20 mouse cellular contexts compared by ENCODE assay signal in the genomic region with DNA sequence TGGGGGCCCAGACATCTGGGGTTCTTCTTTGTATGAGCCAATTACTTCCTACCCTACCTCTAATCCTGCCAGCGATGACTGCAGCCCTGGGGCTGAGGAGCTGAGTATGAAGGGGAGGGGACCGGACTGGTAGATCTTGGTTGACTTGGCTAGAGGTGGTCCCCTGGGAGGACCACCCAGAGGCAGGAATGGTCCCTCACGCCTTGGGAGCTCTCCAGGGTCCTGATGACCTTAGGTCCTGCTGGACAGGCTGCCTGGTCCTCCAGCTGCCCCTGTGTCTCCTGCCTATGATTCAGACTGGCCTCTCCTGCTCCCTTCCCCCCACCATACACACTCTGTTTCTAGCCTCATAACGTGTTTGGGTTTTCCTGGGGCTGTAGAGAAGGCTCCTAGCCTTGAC. TPM values are rescaled to one million over a fixed set of nuclear protein-coding genes. Genes with fewer than 3 reads are reported as not detected.
DNase-seq lines count a peak whose midpoint lies in the region; ATAC-seq and TF ChIP-seq lines count a peak whose summit lies in the region.
"Had no signal": no experiment of that assay in that cellular context is flagged by ENCODE, and none has a peak within 500 bp of the region (broad histone marks: within the 10 kb centered on the region; RNA-seq: fewer than 3 reads in every experiment).

No protein-coding gene starts in this region.

- TF ChIP-seq EP300 in stomach, postnatal 0 days (optimal IDR thresholded peaks at IDR 0.05): no peak

- no peak overlapping the region for H3K9ac ChIP-seq in midbrain, embryonic 11.5 days (ENCODE audit: low read length)
- H3K9ac ChIP-seq in stomach, postnatal 0 days (ENCODE audit: low read length): no peak overlapping the region
- no peak overlapping the region for H3K9ac ChIP-seq in intestine, embryonic 16.5 days (ENCODE audit: low read depth, low read length)
- H3K9ac ChIP-seq: forebrain, embryonic 13.5 days; hindbrain, embryonic 14.5 days; limb, embryonic 15.5 days had no signal

- H3K27me3 ChIP-seq in heart, embryonic 10.5 days (ENCODE audit: insufficient read depth, poor library complexity, severe bottlenecking): peaks cover 8% of the 10 kb centered on the region; the same call in 1 of the 2 replicates
- no peaks in the 10 kb centered on the region for H3K27me3 ChIP-seq in midbrain, embryonic 11.5 days (ENCODE audit: control insufficient read depth, insufficient read depth, low read length)
- no peaks in the 10 kb centered on the region for H3K27me3 ChIP-seq in midbrain, embryonic 10.5 days (ENCODE audit: low read depth, poor library complexity, severe bottlenecking)
- H3K27me3 ChIP-seq in stomach, postnatal 0 days (ENCODE audit: control insufficient read depth, insufficient read depth, low read length): no peaks in the 10 kb centered on the region
- no peaks in the 10 kb centered on the region for H3K27me3 ChIP-seq in intestine, embryonic 16.5 days (replicated peaks; ENCODE audit: control insufficient read depth, insufficient read depth, low read length)
- H3K27me3 ChIP-seq: forebrain, embryonic 13.5 days; limb, embryonic 15.5 days had no signal

- H3K4me2 ChIP-seq in midbrain, embryonic 11.5 days: no peak overlapping the region
- H3K4me2 ChIP-seq in stomach, postnatal 0 days (replicated peaks; ENCODE audit: low read depth): no peak overlapping the region
- H3K4me2 ChIP-seq in intestine, embryonic 16.5 days (ENCODE audit: low read depth, low read length): no peak overlapping the region
- H3K4me2 ChIP-seq: forebrain, embryonic 13.5 days; heart, embryonic 11.5 days; hindbrain, embryonic 14.5 days; limb, embryonic 15.5 days had no signal

- no peaks in the 10 kb centered on the region for H3K4me1 ChIP-seq in heart, embryonic 10.5 days
- H3K4me1 ChIP-seq in midbrain, embryonic 11.5 days (ENCODE audit: control insufficient read depth, insufficient read depth, low read length): no peaks in the 10 kb centered on the region
- no peaks in the 10 kb centered on the region for H3K4me1 ChIP-seq in midbrain, embryonic 10.5 days
- no peaks in the 10 kb centered on the region for H3K4me1 ChIP-seq in stomach, postnatal 0 days (replicated peaks; ENCODE audit: control insufficient read depth, insufficient read depth)
- H3K4me1 ChIP-seq in intestine, embryonic 16.5 days (ENCODE audit: control insufficient read depth, insufficient read depth, low read length): no peaks in the 10 kb centered on the region
- H3K4me1 ChIP-seq: forebrain, embryonic 13.5 days had no signal

- TF ChIP-seq CTCF in stomach, postnatal 0 days (IDR thresholded peaks at IDR 0.05; ENCODE audit: low read depth): 0 out of 2 replicates have a peak, but pooled peaks have one; percentile 7

- no peak overlapping the region for H3K27ac ChIP-seq in heart, embryonic 10.5 days
- no peak overlapping the region for H3K27ac ChIP-seq in midbrain, embryonic 11.5 days (ENCODE audit: low read depth, low read length)
- H3K27ac ChIP-seq in midbrain, embryonic 10.5 days (replicated peaks): no peak overlapping the region
- H3K27ac ChIP-seq in stomach, postnatal 0 days (replicated peaks): no peak overlapping the region
- no peak overlapping the region for H3K27ac ChIP-seq in intestine, embryonic 16.5 days (ENCODE audit: low read length)
- H3K27ac ChIP-seq: forebrain, embryonic 13.5 days; hindbrain, embryonic 14.5 days; limb, embryonic 15.5 days had no signal

- peaks cover 17% of the 10 kb centered on the region; the same call in 1 of the 2 replicates for H3K36me3 ChIP-seq in heart, embryonic 10.5 days
- H3K36me3 ChIP-seq in midbrain, embryonic 11.5 days (ENCODE audit: control insufficient read depth, insufficient read depth, low read length): no peaks in the 10 kb centered on the region
- H3K36me3 ChIP-seq in midbrain, embryonic 10.5 days: peaks cover 32% of the 10 kb centered on the region
- 0 out of 2 replicates have a peak, but pooled peaks cover 3% of the 10 kb centered on the region for H3K36me3 ChIP-seq in stomach, postnatal 0 days (ENCODE audit: control insufficient read depth, insufficient read depth, low read length)
- peaks cover 4% of the 10 kb centered on the region for H3K36me3 ChIP-seq in intestine, embryonic 16.5 days (ENCODE audit: control insufficient read depth, insufficient read depth, low read length)

- no peaks in the 10 kb centered on the region for H3K9me3 ChIP-seq in heart, embryonic 10.5 days
- H3K9me3 ChIP-seq in midbrain, embryonic 11.5 days (ENCODE audit: control insufficient read depth, low read length): no peaks in the 10 kb centered on the region
- H3K9me3 ChIP-seq in midbrain, embryonic 10.5 days (replicated peaks): peaks cover 7% of the 10 kb centered on the region; the same call in 1 of the 2 replicates
- no peaks in the 10 kb centered on the region for H3K9me3 ChIP-seq in stomach, postnatal 0 days (ENCODE audit: control insufficient read depth, low read length)
- no peaks in the 10 kb centered on the region for H3K9me3 ChIP-seq in intestine, embryonic 16.5 days (ENCODE audit: control insufficient read depth, low read length)
- H3K9me3 ChIP-seq: forebrain, embryonic 13.5 days; limb, embryonic 15.5 days had no signal

- ATAC-seq in midbrain, embryonic 11.5 days (ENCODE audit: low FRiP score): no peak
- ATAC-seq in granulocyte monocyte progenitor cell, adult 5-6 weeks (replicated peaks; ENCODE audit: poor library complexity, severe bottlenecking): peak; percentile 17; the same call in 1 of the 2 replicates
- ATAC-seq in stomach, postnatal 0 days (ENCODE audit: low FRiP score, low TSS enrichment): no peak
- ATAC-seq in intestine, embryonic 16.5 days: no peak
- ATAC-seq: forebrain, embryonic 13.5 days; midbrain, embryonic 16.5 days had no signal

- DNase-seq in heart, embryonic 10.5 days (ENCODE audit: low spot score): peak; percentile 84
- DNase-seq in heart, postnatal 25 days (ENCODE audit: low spot score): no peak
- DNase-seq in midbrain, embryonic 11.5 days (ENCODE audit: low spot score, missing footprints): peak; percentile 53
- DNase-seq in midbrain, embryonic 10.5 days (ENCODE audit: low spot score): no peak
- DNase-seq in stomach, postnatal 0 days (ENCODE audit: low spot score): no peak
- no peak for DNase-seq in spleen, adult 12 weeks (ENCODE audit: low spot score)
- DNase-seq: adrenal gland, adult 2 months; cerebellum, postnatal 10 days; gastrocnemius, postnatal 25 days; lung, postnatal 10 days; thymus, postnatal 36 days had no signal

- H3K4me3 ChIP-seq in heart, embryonic 10.5 days: no peak overlapping the region
- no peak overlapping the region for H3K4me3 ChIP-seq in midbrain, embryonic 11.5 days (ENCODE audit: low read depth, low read length)
- no peak overlapping the region for H3K4me3 ChIP-seq in midbrain, embryonic 10.5 days
- no peak overlapping the region for H3K4me3 ChIP-seq in stomach, postnatal 0 days (ENCODE audit: low read depth, low read length)
- H3K4me3 ChIP-seq in intestine, embryonic 16.5 days (ENCODE audit: low read length): no peak overlapping the region
- H3K4me3 ChIP-seq: forebrain, embryonic 13.5 days; limb, embryonic 15.5 days had no signal

- WGBS in heart, embryonic 10.5 days: 43% methylated on average over 4 of the region's 4 CpGs
- 63% methylated on average over 4 of the region's 4 CpGs for WGBS in midbrain, embryonic 11.5 days
- WGBS in midbrain, embryonic 10.5 days: 57% methylated on average over 4 of the region's 4 CpGs
- WGBS in stomach, postnatal 0 days: 36% methylated on average over 4 of the region's 4 CpGs
- WGBS in intestine, embryonic 16.5 days: 45% methylated on average over 4 of the region's 4 CpGs

- intact Hi-C loops in heart, postnatal 25 days (cut with DNase I): no loop called here

RNA-seq across cellular contexts. Expression of gene Arhgef16, which starts 39.4 kb away (rescaled TPM):
- 3.3 and 7.4 TPM in 2 replicates for polyA plus RNA-seq in heart, embryonic 10.5 days (2016; fragmentation: Nextera tagmentation; extraction: Ambion mirVana)
- total RNA-seq in heart, postnatal 25 days (2021): under 1 TPM; 0.36 to 0.62 TPM
- 0.45 and 0.81 TPM in 2 replicates for polyA plus RNA-seq in midbrain, embryonic 11.5 days (2014; fragmentation: Nextera tagmentation; extraction: Ambion mirVana)
- polyA plus RNA-seq in midbrain, embryonic 10.5 days (2016; fragmentation: Nextera tagmentation; extraction: Ambion mirVana): 1.4 and 1.6 TPM in 2 replicates
- not detected in 2 replicates for total RNA-seq in granulocyte monocyte progenitor cell, adult 5-6 weeks (2014; fragmentation: Nextera tagmentation)
- total RNA-seq in granulocyte monocyte progenitor cell, adult 5-6 weeks (2017): not detected in 2 replicates
- polyA plus RNA-seq in stomach, postnatal 0 days (2015; fragmentation: Nextera tagmentation; extraction: Ambion mirVana): 38.5 and 41.2 TPM in 2 replicates
- 69.5 and 74.1 TPM in 2 replicates for polyA plus RNA-seq in intestine, embryonic 16.5 days (2015; fragmentation: Nextera tagmentation; extraction: Ambion mirVana)
- total RNA-seq: megakaryocyte, adult 5-6 weeks had no signal
- polyA plus RNA-seq: C2C12 had no signal

Comparison
In these comparisons a context has a peak if more than half of its experiments do, and no peak if none do; other contexts are left out.
1. DNase-seq: peak in heart, embryonic 10.5 days (single experiment) and midbrain, embryonic 11.5 days (single experiment); none in heart, postnatal 25 days (single experiment), midbrain, embryonic 10.5 days (single experiment), stomach, postnatal 0 days (single experiment) and spleen, adult 12 weeks (single experiment).